Mouse (Mus musculus): ENCODE results near the gene Mtif2.
A peak's percentile ranks its signal among the peaks of the same experiment; 100 is the strongest.
"Not testable (repeated sequence)": the region's sequence is repeated elsewhere in the genome, so short reads cannot be mapped to it uniquely, and the experiment has no call there.

The Mtif2 gene

DNA sequence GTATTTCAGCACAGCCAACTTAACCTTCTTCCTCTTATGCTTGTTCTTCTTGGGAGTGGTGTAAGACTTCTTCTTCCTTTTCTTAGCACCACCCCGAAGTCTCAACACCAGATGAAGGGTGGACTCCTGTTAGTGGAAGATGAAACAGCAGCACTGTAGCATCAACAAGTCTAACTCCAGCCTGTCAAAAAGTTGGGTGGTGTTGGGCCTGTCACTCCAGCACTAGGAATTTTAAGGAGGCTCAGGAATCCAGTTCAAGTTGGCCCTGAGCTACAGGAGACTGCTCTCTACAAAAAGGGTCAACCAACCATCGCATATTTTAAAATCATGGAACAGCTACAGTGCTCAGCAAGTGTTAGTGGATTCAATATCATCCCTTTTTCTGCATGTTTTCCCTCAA is 20.1 kb downstream of the Mtif2 start:
- not testable (repeated sequence) for DNase-seq (ENCODE audit: low read depth, low spot score); H3K27me3 ChIP-seq (ENCODE audit: control insufficient read depth, insufficient read depth, low read length, poor library complexity, severe bottlenecking)
- peaks cover 13% of the 10 kb centered on the region for H3K36me3 ChIP-seq (ENCODE audit: control insufficient read depth, insufficient read depth, low read length, poor library complexity, severe bottlenecking)

DNA sequence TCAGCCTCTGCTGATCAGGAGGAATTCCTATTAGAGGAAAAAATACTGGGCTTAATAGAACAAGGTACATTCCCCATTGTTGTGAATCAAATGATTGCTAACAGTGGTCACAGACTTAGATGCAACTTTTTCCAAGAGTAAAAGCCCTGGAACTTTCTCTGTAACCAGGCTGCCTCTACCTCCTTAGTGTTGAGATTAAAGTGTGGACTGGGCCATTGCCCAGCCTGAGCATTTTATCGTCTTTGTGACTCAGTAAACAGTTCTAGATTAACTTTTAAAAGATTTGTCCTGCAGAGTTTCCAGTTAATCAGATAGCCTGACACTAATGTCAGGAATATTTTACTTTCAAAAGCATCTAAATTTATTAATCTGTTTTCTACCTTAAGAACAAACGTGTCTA is 20.6 kb downstream of the Mtif2 start:
- Histone ChIP-seq H3K36me3 (ENCODE audit: control insufficient read depth, insufficient read depth, low read length, poor library complexity, severe bottlenecking) (peaks cover 10% of the 10 kb centered on the region), H3K27me3 (ENCODE audit: control insufficient read depth, insufficient read depth, low read length, poor library complexity, severe bottlenecking) (no peaks in the 10 kb centered on the region)
- no peak for DNase-seq (ENCODE audit: low read depth, low spot score)

DNA sequence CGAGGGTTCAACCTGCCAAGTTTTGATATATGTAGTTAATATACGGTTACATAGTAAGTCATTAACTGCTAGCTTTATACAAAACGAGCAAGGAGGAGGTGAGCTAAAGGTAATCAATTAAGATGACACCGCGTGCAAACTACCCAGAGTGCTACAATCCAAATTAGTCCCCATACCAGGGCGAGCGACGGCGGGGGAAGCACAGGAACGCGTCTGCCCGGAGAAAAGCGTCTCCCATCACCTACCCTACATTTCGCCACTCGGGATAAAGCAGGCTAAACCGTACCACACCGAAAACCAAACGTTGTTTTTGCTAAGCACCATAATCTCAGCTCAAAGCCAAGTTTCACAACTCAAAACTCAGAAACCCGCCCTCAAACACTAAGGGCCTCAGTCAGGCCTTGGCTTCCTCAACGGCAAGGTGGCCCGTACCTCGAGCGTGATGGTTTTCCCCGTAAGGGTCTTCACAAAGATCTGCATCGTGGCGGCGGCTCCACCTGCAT is 21.1 kb downstream of the Mtif2 start:
- no peaks in the 10 kb centered on the region for H3K27me3 ChIP-seq (ENCODE audit: control insufficient read depth, insufficient read depth, low read length, poor library complexity, severe bottlenecking)
- peaks cover 10% of the 10 kb centered on the region for H3K36me3 ChIP-seq (ENCODE audit: control insufficient read depth, insufficient read depth, low read length, poor library complexity, severe bottlenecking)
- no peak for DNase-seq (ENCODE audit: low read depth, low spot score)

DNA sequence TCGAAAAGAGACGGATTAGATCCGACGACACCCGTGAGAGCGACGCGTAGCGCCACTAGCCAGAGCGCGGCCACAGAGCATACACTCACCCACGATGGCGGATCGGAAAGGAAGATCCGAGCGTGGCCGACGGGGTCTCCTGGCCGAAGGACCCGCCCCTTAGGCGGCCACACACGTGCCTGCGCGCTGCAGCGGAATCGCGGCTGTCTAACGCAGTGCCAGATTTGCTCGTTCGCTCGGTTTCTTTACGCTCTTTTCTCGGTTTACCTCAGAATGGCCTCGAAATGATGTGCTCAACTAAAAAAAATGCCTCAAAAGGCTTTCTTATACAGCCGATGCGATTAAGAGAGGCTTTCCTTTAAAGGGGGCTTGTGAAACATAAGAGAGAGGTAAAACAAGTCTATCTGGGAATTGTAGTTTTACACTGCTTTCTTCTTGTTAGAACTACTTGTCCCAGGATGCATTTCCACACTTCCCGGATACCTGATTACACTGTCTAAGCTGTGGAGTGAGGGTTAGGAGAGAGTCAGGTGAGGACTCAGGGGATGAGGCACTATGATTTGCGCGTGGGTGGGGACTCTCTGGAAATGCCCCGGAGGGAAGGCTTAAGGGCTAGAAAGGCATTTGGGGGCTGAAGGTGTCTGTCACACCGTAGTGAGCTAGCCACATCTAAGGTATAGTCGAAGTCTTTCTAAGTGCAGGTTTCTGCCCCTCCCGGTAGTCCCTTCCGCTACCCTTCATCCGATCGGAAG is 21.7 kb downstream of the Mtif2 start, which contains the start of the genes Clhc1 and Rps27a:
Clhc1 (plus strand) TSS at position 199 of the 752 bp plus-strand sequence.
Rps27a (minus strand) TSS at position 358 of the 752 bp plus-strand sequence.
- H3K27me3 ChIP-seq (ENCODE audit: control insufficient read depth, insufficient read depth, low read length, poor library complexity, severe bottlenecking) = no peaks in the 10 kb centered on the region
- peaks cover 10% of the 10 kb centered on the region for H3K36me3 ChIP-seq (ENCODE audit: control insufficient read depth, insufficient read depth, low read length, poor library complexity, severe bottlenecking)
- peak; percentile 95 for DNase-seq (ENCODE audit: low read depth, low spot score)

DNA sequence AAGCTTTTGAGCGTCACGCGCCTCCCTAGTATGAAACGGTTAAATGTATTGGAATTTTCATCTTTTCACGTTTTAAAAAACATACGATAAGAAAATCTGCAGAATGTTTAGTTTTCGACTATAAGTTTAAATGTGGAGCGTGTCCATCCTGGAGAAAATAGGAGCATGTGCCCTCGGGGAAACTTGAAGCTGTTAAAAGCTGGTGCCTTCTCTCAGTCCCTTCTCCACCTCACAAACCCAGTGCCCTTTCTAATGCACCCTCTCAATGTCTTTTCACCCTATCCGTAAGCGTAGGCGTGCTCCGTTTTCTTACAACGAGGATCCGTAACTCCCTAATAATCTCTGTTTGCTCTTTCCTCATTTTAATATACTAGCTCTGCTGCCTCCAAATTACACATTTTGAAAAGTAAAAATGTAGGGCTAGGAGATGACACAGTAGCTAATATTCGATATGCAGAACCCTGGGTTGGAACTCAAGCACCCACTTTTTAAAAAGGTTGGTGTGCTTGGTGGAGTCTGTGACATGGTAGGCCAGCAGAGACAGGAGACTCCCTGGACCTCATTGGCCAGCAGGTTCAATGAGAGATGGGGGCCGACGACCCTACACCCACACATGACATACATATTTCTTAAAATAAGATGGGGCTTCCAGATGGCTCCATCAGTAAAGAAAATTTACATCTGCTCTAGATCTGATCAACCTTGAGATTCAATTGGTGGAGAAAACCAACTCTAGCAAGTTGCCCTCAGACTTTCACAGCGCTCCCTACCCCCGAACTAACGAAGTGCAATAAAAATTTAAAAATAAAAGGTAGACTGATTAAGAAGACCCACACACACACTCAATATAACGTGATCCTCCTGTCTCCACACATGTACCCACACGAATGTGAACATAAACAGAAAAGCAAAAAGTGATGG is 22.6 kb downstream of the Mtif2 start:
- peaks cover 10% of the 10 kb centered on the region for H3K36me3 ChIP-seq (ENCODE audit: control insufficient read depth, insufficient read depth, low read length, poor library complexity, severe bottlenecking)
- no peaks in the 10 kb centered on the region for H3K27me3 ChIP-seq (ENCODE audit: control insufficient read depth, insufficient read depth, low read length, poor library complexity, severe bottlenecking)
- DNase-seq (ENCODE audit: low read depth, low spot score) = peak; percentile 15

DNA sequence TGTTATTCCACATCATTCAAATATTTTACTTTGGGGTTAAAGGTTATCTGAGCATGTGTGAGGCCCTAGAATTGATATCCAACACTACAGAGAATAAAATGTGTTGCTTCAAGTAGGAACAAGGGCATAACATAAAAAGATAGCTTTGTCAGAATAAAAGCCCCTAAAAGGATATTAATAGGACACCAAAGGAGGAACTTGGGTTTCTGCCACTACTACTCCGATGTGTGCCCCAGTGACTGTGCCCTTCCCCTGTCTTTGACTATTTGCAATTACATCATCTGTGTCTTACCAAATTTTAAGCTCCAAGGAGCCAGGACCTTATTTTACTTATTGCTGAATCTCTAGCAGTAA is 23.2 kb downstream of the Mtif2 start:
- Histone ChIP-seq H3K36me3 (ENCODE audit: control insufficient read depth, insufficient read depth, low read length, poor library complexity, severe bottlenecking) (peaks cover 5% of the 10 kb centered on the region), H3K27me3 (ENCODE audit: control insufficient read depth, insufficient read depth, low read length, poor library complexity, severe bottlenecking) (no peaks in the 10 kb centered on the region)
- DNase-seq (ENCODE audit: low read depth, low spot score) = peak; percentile 72

DNA sequence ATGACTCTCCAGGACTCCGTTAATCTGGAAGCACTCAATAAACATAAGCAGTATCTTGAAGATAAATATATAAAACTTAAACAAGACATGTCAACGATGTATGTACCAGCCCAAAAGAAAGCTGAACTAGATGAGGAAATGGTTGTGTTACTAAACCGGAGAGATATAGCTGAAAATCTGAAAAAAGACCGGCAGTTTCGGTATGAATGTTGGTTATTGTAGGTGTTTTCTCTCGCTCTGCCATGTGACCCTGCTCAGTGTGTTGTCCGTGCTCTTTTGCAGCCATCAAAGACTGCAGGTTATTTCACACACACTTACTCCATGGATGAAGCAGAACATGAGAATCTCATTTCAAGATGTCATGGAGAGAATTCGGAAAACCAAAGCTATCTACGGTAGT is 34.2 kb downstream of the Mtif2 start:
- no peak for DNase-seq (ENCODE audit: low read depth, low spot score)
- no peaks in the 10 kb centered on the region for H3K27me3 ChIP-seq (ENCODE audit: control insufficient read depth, insufficient read depth, low read length, poor library complexity, severe bottlenecking)
- no peaks in the 10 kb centered on the region for H3K36me3 ChIP-seq (ENCODE audit: control insufficient read depth, insufficient read depth, low read length, poor library complexity, severe bottlenecking)

DNA sequence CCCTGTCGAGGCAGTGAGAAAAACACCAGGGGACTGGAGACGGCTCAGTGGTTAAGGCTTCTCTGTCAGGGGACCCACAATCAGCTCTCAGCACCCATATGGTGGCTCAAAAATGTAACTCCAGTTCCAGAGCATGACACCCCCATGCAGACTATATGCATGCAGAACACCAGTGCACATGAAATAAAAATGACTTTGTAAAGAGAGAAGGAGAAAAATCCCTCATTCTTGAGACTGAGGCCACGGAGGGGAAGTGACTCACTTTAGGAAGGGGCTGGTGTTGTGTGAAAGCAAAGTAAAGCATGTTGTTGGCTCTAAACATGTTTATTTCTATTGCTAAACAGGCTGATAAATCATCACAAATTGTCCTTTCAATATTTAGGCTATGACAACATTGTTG is 34.8 kb downstream of the Mtif2 start:
- DNase-seq (ENCODE audit: low read depth, low spot score) = no peak
- Histone ChIP-seq H3K27me3 (ENCODE audit: control insufficient read depth, insufficient read depth, low read length, poor library complexity, severe bottlenecking) (no peaks in the 10 kb centered on the region), H3K36me3 (ENCODE audit: control insufficient read depth, insufficient read depth, low read length, poor library complexity, severe bottlenecking) (no peaks in the 10 kb centered on the region)

DNA sequence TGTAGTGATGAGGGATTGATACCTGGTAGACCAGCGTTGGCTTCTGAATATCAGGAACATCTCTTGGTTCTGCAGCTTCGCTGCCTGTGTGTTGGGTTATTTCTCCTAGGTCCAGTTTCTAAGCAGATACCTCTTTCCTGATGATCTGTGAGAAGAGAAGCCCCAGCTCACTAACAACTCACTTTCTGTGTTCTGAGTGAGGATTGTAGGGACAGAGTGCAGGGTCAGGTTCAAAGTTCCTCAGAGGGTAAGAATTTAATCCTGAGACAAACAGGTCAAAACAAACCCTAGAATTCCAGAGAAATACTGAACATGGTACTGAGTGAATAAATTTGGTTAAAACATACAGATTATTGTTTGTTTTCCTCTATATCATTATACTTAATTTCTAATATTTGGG is 37.2 kb downstream of the Mtif2 start:
- H3K36me3 ChIP-seq (ENCODE audit: control insufficient read depth, insufficient read depth, low read length, poor library complexity, severe bottlenecking) = no peaks in the 10 kb centered on the region
- no peak for DNase-seq (ENCODE audit: low read depth, low spot score)
- no peaks in the 10 kb centered on the region for H3K27me3 ChIP-seq (ENCODE audit: control insufficient read depth, insufficient read depth, low read length, poor library complexity, severe bottlenecking)

DNA sequence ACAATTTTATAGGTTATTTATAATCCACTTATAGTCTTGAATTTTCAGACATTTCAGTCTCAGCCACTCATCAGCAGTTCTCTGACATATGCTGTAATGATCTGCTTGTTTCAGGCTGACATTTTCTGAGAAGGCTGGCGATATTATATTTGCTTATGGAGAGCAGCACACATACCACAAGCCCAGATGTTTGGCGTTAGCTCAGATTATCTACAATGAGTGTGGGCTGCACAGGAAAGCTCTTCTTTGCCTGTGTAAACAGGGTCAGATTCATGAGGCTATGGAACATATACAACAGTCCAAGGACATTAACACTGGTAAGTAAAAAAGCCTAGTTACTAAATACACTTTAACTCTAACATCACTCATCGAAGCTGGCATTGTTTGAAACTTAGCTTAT is 45.3 kb downstream of the Mtif2 start:
- no peak for DNase-seq (ENCODE audit: low read depth, low spot score)
- no peaks in the 10 kb centered on the region for H3K36me3 ChIP-seq (ENCODE audit: control insufficient read depth, insufficient read depth, low read length, poor library complexity, severe bottlenecking)
- H3K27me3 ChIP-seq (ENCODE audit: control insufficient read depth, insufficient read depth, low read length, poor library complexity, severe bottlenecking) = no peaks in the 10 kb centered on the region

DNA sequence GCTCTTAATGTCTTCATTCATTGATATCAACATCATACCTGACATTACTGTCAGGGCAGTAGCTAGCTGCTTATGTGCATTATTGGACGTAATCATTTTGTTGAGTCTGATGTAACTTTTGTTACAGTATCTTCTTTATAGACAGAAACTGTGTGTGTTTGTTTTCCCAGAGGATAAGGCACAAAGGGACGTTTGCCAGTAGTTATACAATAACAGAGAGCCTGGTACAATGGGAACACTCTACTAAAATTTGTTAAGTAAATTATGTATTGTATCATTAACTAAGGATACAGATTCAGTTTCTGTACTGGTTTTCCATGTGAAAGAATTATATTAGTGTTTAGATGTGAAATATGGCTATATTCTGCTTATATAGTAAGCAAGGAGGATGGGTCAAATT is 46.4 kb downstream of the Mtif2 start:
- no peaks in the 10 kb centered on the region for H3K27me3 ChIP-seq (ENCODE audit: control insufficient read depth, insufficient read depth, low read length, poor library complexity, severe bottlenecking)
- H3K36me3 ChIP-seq (ENCODE audit: control insufficient read depth, insufficient read depth, low read length, poor library complexity, severe bottlenecking) = no peaks in the 10 kb centered on the region
- no peak for DNase-seq (ENCODE audit: low read depth, low spot score)

DNA sequence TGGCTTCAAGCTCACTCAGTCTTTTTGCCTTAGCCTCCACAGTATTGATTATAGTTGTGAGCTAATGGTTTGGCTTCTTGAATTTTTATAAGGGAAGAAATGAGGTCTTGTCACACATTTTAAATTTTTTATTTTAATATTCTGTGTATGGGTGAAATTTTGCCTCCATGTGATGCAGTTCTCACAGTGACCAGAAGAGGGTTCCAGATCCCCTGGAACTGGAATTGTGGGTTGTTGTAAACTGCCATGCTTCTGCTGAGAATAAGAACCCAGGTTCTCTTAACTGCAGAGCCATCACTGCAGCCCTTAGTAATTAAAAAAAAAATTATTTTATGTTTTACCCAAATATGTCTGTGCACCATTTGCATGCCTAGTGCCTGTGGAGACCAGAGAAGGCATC is 53.4 kb downstream of the Mtif2 start:
- peak; percentile 61 for DNase-seq (ENCODE audit: low read depth, low spot score)
- Histone ChIP-seq H3K27me3 (ENCODE audit: control insufficient read depth, insufficient read depth, low read length, poor library complexity, severe bottlenecking) (no peaks in the 10 kb centered on the region), H3K36me3 (ENCODE audit: control insufficient read depth, insufficient read depth, low read length, poor library complexity, severe bottlenecking) (no peaks in the 10 kb centered on the region)
